Comparison of ENCODE assay signal across 13 mouse cellular contexts in the genomic region with DNA sequence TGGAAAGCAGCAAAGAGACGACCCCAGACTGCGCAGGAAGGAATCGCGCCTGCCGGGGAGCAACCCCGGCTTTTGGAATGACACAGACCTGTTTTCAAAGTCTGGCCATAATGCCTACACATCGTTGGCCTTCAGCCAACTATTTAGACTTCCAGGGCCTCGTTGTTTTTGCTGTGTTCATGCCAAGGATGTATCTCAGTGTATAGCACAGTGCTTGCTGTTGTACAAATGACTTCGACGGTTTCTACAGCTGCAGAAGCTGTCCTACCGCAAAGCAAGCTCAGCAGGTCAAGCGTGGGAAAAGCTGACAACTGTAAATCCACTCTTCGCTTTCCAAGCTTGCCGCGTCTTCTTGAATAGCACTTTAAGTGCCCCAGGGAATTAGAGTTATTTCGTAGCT.
"Had no signal": no experiment of that assay in that cellular context is flagged by ENCODE, and none has a peak within 500 bp of the region (broad histone marks: within the 10 kb centered on the region; RNA-seq: fewer than 3 reads in every experiment).

No protein-coding gene starts in this region.

- H3K27me3 ChIP-seq: neural tube, embryonic 13.5 days had no signal

- H3K27ac ChIP-seq: left cerebral cortex, adult 2 months; liver, embryonic 14.5 days; midbrain, embryonic 10.5 days; neural tube, embryonic 13.5 days; stomach, postnatal 0 days had no signal

- H3K9ac ChIP-seq: liver, embryonic 14.5 days; neural tube, embryonic 13.5 days had no signal

- H3K4me2 ChIP-seq: neural tube, embryonic 13.5 days had no signal

- H3K4me3 ChIP-seq: left cerebral cortex, adult 2 months; midbrain, embryonic 10.5 days; neural tube, embryonic 13.5 days had no signal

- H3K36me3 ChIP-seq: midbrain, embryonic 10.5 days; neural tube, embryonic 13.5 days had no signal

- ATAC-seq: intestine, embryonic 16.5 days; midbrain, embryonic 16.5 days had no signal

- DNase-seq: kidney, adult 9 months; lung, adult 2 months; lung, postnatal 10 days; lung, postnatal 4 days; right cerebral cortex, adult 18-20 months; thymus, postnatal 4 days had no signal

- H3K9me3 ChIP-seq: midbrain, embryonic 10.5 days; neural tube, embryonic 13.5 days had no signal

- H3K4me1 ChIP-seq: neural tube, embryonic 13.5 days had no signal
